Mouse (Mus musculus): ENCODE measurements around the gene Ddx19b. TPM values are rescaled to one million over a fixed set of nuclear protein-coding genes. Genes with fewer than 3 reads are reported as not detected.

Ddx19b gene
- polyA plus RNA-seq, 1 experiment from 2014 or later = 5.8 TPM

GRCm38 (mm10) chr8:110958135-110958534 is 73.4 kb downstream of the Ddx19b start:
- 74% methylated on average over 5 of the region's 5 CpGs for WGBS
- Histone ChIP-seq H3K36me3 (peaks cover 60% of the 10 kb centered on the region), H3K9me3 (replicated peaks) (no peaks in the 10 kb centered on the region), H3K4me1 (peaks cover 16% of the 10 kb centered on the region), H3K4me2 (no peak overlapping the region), H3K4me3 (replicated peaks) (no peak overlapping the region), H3K27me3 (no peaks in the 10 kb centered on the region), H3K27ac (no peak overlapping the region), H3K9ac (no peak overlapping the region)
- ATAC-seq (replicated peaks; ENCODE audit: low FRiP score) = no peak

GRCm38 (mm10) chr8:110957471-110957870 is 74.1 kb downstream of the Ddx19b start:
- no peak for ATAC-seq (replicated peaks; ENCODE audit: low FRiP score)
- Histone ChIP-seq H3K4me2 (no peak overlapping the region), H3K4me1 (peaks cover 16% of the 10 kb centered on the region), H3K27me3 (no peaks in the 10 kb centered on the region), H3K9me3 (replicated peaks) (no peaks in the 10 kb centered on the region), H3K36me3 (peaks cover 53% of the 10 kb centered on the region), H3K9ac (no peak overlapping the region), H3K4me3 (replicated peaks) (no peak overlapping the region), H3K27ac (no peak overlapping the region)
- 89% methylated on average over 19 of the region's 19 CpGs for WGBS

- H3K9me3 ChIP-seq (replicated peaks) = no peaks in the 10 kb centered on the region
- no peak for ATAC-seq (replicated peaks; ENCODE audit: low FRiP score)
- H3K9ac ChIP-seq = no peak overlapping the region
- peak overlapping the region; percentile 54; the same call in 1 of the 2 replicates for H3K27ac ChIP-seq
- no peaks in the 10 kb centered on the region for H3K27me3 ChIP-seq
- 88% methylated on average over 15 of the region's 15 CpGs for WGBS
- peaks cover 16% of the 10 kb centered on the region for H3K4me1 ChIP-seq
- H3K4me3 ChIP-seq (replicated peaks) = no peak overlapping the region
- peaks cover 47% of the 10 kb centered on the region for H3K36me3 ChIP-seq
- no peak overlapping the region for H3K4me2 ChIP-seq
Measured at GRCm38 (mm10) chr8:110956619-110957450, 74.7 kb downstream of the Ddx19b start.

- no peak overlapping the region for H3K9ac ChIP-seq
Measured at GRCm38 (mm10) chr8:110954776-110955175, 76.8 kb downstream of the Ddx19b start.

More at GRCm38 (mm10) chr8:110954776-110955175, 76.8 kb downstream of the Ddx19b start:
- H3K4me2 ChIP-seq = no peak overlapping the region
- no peaks in the 10 kb centered on the region for H3K9me3 ChIP-seq (replicated peaks)
- H3K4me3 ChIP-seq (replicated peaks) = no peak overlapping the region
- no peaks in the 10 kb centered on the region for H3K27me3 ChIP-seq
- H3K36me3 ChIP-seq = peaks cover 36% of the 10 kb centered on the region
- WGBS = 65% methylated on average over 8 of the region's 8 CpGs
- no peak for ATAC-seq (replicated peaks; ENCODE audit: low FRiP score)
- H3K27ac ChIP-seq = no peak overlapping the region
- H3K4me1 ChIP-seq = peaks cover 16% of the 10 kb centered on the region

Small RNAs within 50 kb of the gene (microRNA-seq; reads per million reads assigned to microRNA genes)
- gene Gm24103 (not detected), gene Mir3473d (0.44 reads per million)

Other genes starting within 250 kb of the Ddx19b start
- 1.8 and 2.0 TPM in 2 replicates for gene Il34, start 225.8 kb downstream of the Ddx19b start, polyA plus RNA-seq (2015; fragmentation: Nextera tagmentation; extraction: Ambion mirVana)
- 77.1 and 77.3 TPM in 2 replicates for gene Cog4, start 185.2 kb downstream of the Ddx19b start, polyA plus RNA-seq (2015; fragmentation: Nextera tagmentation; extraction: Ambion mirVana)
- gene Sf3b3, start 185.0 kb downstream of the Ddx19b start, polyA plus RNA-seq (2015; fragmentation: Nextera tagmentation; extraction: Ambion mirVana) = 161 and 167 TPM in 2 replicates
- gene Fuk, start 129.3 kb downstream of the Ddx19b start, polyA plus RNA-seq (2015; fragmentation: Nextera tagmentation; extraction: Ambion mirVana) = 12.0 and 13.3 TPM in 2 replicates
- gene St3gal2, start 111.8 kb downstream of the Ddx19b start, polyA plus RNA-seq (2015; fragmentation: Nextera tagmentation; extraction: Ambion mirVana) = 25.2 and 27.4 TPM in 2 replicates
- gene Ddx19a, start 34.0 kb downstream of the Ddx19b start, polyA plus RNA-seq (2015; fragmentation: Nextera tagmentation; extraction: Ambion mirVana) = 14.5 and 15.5 TPM in 2 replicates
- gene Aars, start 1.4 kb upstream of the Ddx19b start, polyA plus RNA-seq (2015; fragmentation: Nextera tagmentation; extraction: Ambion mirVana) = 60.8 and 61.4 TPM in 2 replicates
- gene Exosc6, start 24.6 kb upstream of the Ddx19b start, polyA plus RNA-seq (2015; fragmentation: Nextera tagmentation; extraction: Ambion mirVana) = 24.0 and 24.3 TPM in 2 replicates
- 71.2 and 75.0 TPM in 2 replicates for gene Clec18a, start 60.7 kb upstream of the Ddx19b start, polyA plus RNA-seq (2015; fragmentation: Nextera tagmentation; extraction: Ambion mirVana)
- 10.8 and 10.9 TPM in 2 replicates for gene Pdpr, start 62.9 kb upstream of the Ddx19b start, polyA plus RNA-seq (2015; fragmentation: Nextera tagmentation; extraction: Ambion mirVana)
- gene Glg1, start 227.5 kb upstream of the Ddx19b start, polyA plus RNA-seq (2015; fragmentation: Nextera tagmentation; extraction: Ambion mirVana) = 76.0 and 78.0 TPM in 2 replicates

Data from kidney, embryonic 15.5 days (tissue).